Mouse (Mus musculus): ENCODE measurements at regions not wholly inside any gene's neighbourhood (a gene's known extent, or its start where the extent isn't known, plus 50 kb on each side); places are given as distances from the start of the nearest gene placed in this dataset.

- Histone ChIP-seq H3K4me1 (replicated peaks; ENCODE audit: control insufficient read depth, insufficient read depth, low read length) (no peaks in the 10 kb centered on the region), H3K27ac (ENCODE audit: low read depth, low read length) (no peak overlapping the region), H3K9me3 (ENCODE audit: control insufficient read depth, low read length) (no peaks in the 10 kb centered on the region), H3K27me3 (ENCODE audit: control insufficient read depth, insufficient read depth, low read length) (no peaks in the 10 kb centered on the region), H3K4me3 (ENCODE audit: low read depth, low read length) (no peak overlapping the region), H3K36me3 (ENCODE audit: control insufficient read depth, insufficient read depth, low read length) (no peaks in the 10 kb centered on the region), H3K9ac (ENCODE audit: low read depth, low read length) (no peak overlapping the region), H3K4me2 (replicated peaks; ENCODE audit: low read depth, low read length) (no peak overlapping the region)
- no peak for DNase-seq (ENCODE audit: low spot score)
- no peak for ATAC-seq (ENCODE audit: low FRiP score)
- 80% methylated on average over 9 of the region's 9 CpGs for WGBS
These were observed 373.8 kb downstream of the Wdr11 start for GRCm38 (mm10) chr7:129965281-129966051.

GRCm38 (mm10) chr7:129966771-129967170 is 375.1 kb downstream of the Wdr11 start:
- Histone ChIP-seq H3K4me1 (replicated peaks; ENCODE audit: control insufficient read depth, insufficient read depth, low read length) (no peaks in the 10 kb centered on the region), H3K4me3 (ENCODE audit: low read depth, low read length) (no peak overlapping the region), H3K4me2 (replicated peaks; ENCODE audit: low read depth, low read length) (no peak overlapping the region), H3K36me3 (ENCODE audit: control insufficient read depth, insufficient read depth, low read length) (no peaks in the 10 kb centered on the region), H3K9me3 (ENCODE audit: control insufficient read depth, low read length) (no peaks in the 10 kb centered on the region), H3K27ac (ENCODE audit: low read depth, low read length) (no peak overlapping the region), H3K9ac (ENCODE audit: low read depth, low read length) (no peak overlapping the region), H3K27me3 (ENCODE audit: control insufficient read depth, insufficient read depth, low read length) (no peaks in the 10 kb centered on the region)
- DNase-seq (ENCODE audit: low spot score), result no peak
- no peak for ATAC-seq (ENCODE audit: low FRiP score)
- WGBS, result 90% methylated on average over 2 of the region's 2 CpGs

- Histone ChIP-seq H3K27ac (ENCODE audit: low read depth, low read length) (no peak overlapping the region), H3K27me3 (ENCODE audit: control insufficient read depth, insufficient read depth, low read length) (no peaks in the 10 kb centered on the region), H3K4me3 (ENCODE audit: low read depth, low read length) (no peak overlapping the region), H3K4me2 (replicated peaks; ENCODE audit: low read depth, low read length) (no peak overlapping the region), H3K9ac (ENCODE audit: low read depth, low read length) (no peak overlapping the region), H3K36me3 (ENCODE audit: control insufficient read depth, insufficient read depth, low read length) (no peaks in the 10 kb centered on the region), H3K9me3 (ENCODE audit: control insufficient read depth, low read length) (no peaks in the 10 kb centered on the region), H3K4me1 (replicated peaks; ENCODE audit: control insufficient read depth, insufficient read depth, low read length) (no peaks in the 10 kb centered on the region)
- ATAC-seq (ENCODE audit: low FRiP score) (no peak), DNase-seq (ENCODE audit: low spot score) (no peak)
- WGBS, result 86% methylated on average over 1 of the region's 1 CpGs
These were observed 378.5 kb downstream of the Wdr11 start for GRCm38 (mm10) chr7:129970201-129970600.

- no peak overlapping the region for H3K27ac ChIP-seq (ENCODE audit: low read depth, low read length)
- DNase-seq (ENCODE audit: low spot score), result no peak
- no peaks in the 10 kb centered on the region for H3K4me1 ChIP-seq (replicated peaks; ENCODE audit: control insufficient read depth, insufficient read depth, low read length)
- H3K4me3 ChIP-seq (ENCODE audit: low read depth, low read length), result no peak overlapping the region
- H3K9ac ChIP-seq (ENCODE audit: low read depth, low read length), result no peak overlapping the region
- ATAC-seq (ENCODE audit: low FRiP score), result no peak
- no peaks in the 10 kb centered on the region for H3K9me3 ChIP-seq (ENCODE audit: control insufficient read depth, low read length)
- no peaks in the 10 kb centered on the region for H3K36me3 ChIP-seq (ENCODE audit: control insufficient read depth, insufficient read depth, low read length)
- 73% methylated on average over 9 of the region's 9 CpGs for WGBS
- no peak overlapping the region for H3K4me2 ChIP-seq (replicated peaks; ENCODE audit: low read depth, low read length)
- H3K27me3 ChIP-seq (ENCODE audit: control insufficient read depth, insufficient read depth, low read length), result no peaks in the 10 kb centered on the region
These were observed 382.5 kb downstream of the Wdr11 start for GRCm38 (mm10) chr7:129974206-129974605.

GRCm38 (mm10) chr7:129974837-129975236 is 383.2 kb downstream of the Wdr11 start:
- WGBS, result 80% methylated on average over 11 of the region's 11 CpGs
- H3K27me3 ChIP-seq (ENCODE audit: control insufficient read depth, insufficient read depth, low read length), result no peaks in the 10 kb centered on the region
- ATAC-seq (ENCODE audit: low FRiP score) (no peak), DNase-seq (ENCODE audit: low spot score) (no peak)
- H3K36me3 ChIP-seq (ENCODE audit: control insufficient read depth, insufficient read depth, low read length), result no peaks in the 10 kb centered on the region
- H3K9ac ChIP-seq (ENCODE audit: low read depth, low read length), result no peak overlapping the region
- no peaks in the 10 kb centered on the region for H3K9me3 ChIP-seq (ENCODE audit: control insufficient read depth, low read length)
- no peak overlapping the region for H3K4me2 ChIP-seq (replicated peaks; ENCODE audit: low read depth, low read length)
- H3K27ac ChIP-seq (ENCODE audit: low read depth, low read length), result no peak overlapping the region
- no peak overlapping the region for H3K4me3 ChIP-seq (ENCODE audit: low read depth, low read length)
- no peaks in the 10 kb centered on the region for H3K4me1 ChIP-seq (replicated peaks; ENCODE audit: control insufficient read depth, insufficient read depth, low read length)

GRCm38 (mm10) chr7:129975781-129976514 is 384.3 kb downstream of the Wdr11 start:
- WGBS, result 94% methylated on average over 21 of the region's 21 CpGs
- Histone ChIP-seq H3K9ac (ENCODE audit: low read depth, low read length) (no peak overlapping the region), H3K27ac (ENCODE audit: low read depth, low read length) (no peak overlapping the region), H3K4me2 (replicated peaks; ENCODE audit: low read depth, low read length) (no peak overlapping the region), H3K4me3 (ENCODE audit: low read depth, low read length) (no peak overlapping the region), H3K9me3 (ENCODE audit: control insufficient read depth, low read length) (no peaks in the 10 kb centered on the region), H3K27me3 (ENCODE audit: control insufficient read depth, insufficient read depth, low read length) (no peaks in the 10 kb centered on the region), H3K4me1 (replicated peaks; ENCODE audit: control insufficient read depth, insufficient read depth, low read length) (no peaks in the 10 kb centered on the region), H3K36me3 (ENCODE audit: control insufficient read depth, insufficient read depth, low read length) (no peaks in the 10 kb centered on the region)
- DNase-seq (ENCODE audit: low spot score) (no peak), ATAC-seq (ENCODE audit: low FRiP score) (no peak)

- H3K4me1 ChIP-seq (replicated peaks; ENCODE audit: control insufficient read depth, insufficient read depth, low read length), result 0 out of 2 replicates have a peak, but pooled peaks cover 2% of the 10 kb centered on the region
- H3K4me3 ChIP-seq (ENCODE audit: low read depth, low read length), result no peak overlapping the region
- 78% methylated on average over 5 of the region's 5 CpGs for WGBS
- no peak overlapping the region for H3K9ac ChIP-seq (ENCODE audit: low read depth, low read length)
- no peak overlapping the region for H3K27ac ChIP-seq (ENCODE audit: low read depth, low read length)
- DNase-seq (ENCODE audit: low spot score) (no peak), ATAC-seq (ENCODE audit: low FRiP score) (no peak)
- no peaks in the 10 kb centered on the region for H3K36me3 ChIP-seq (ENCODE audit: control insufficient read depth, insufficient read depth, low read length)
- no peak overlapping the region for H3K4me2 ChIP-seq (replicated peaks; ENCODE audit: low read depth, low read length)
- no peaks in the 10 kb centered on the region for H3K9me3 ChIP-seq (ENCODE audit: control insufficient read depth, low read length)
- no peaks in the 10 kb centered on the region for H3K27me3 ChIP-seq (ENCODE audit: control insufficient read depth, insufficient read depth, low read length)
These were observed 386.9 kb downstream of the Wdr11 start for GRCm38 (mm10) chr7:129978576-129978975.

GRCm38 (mm10) chr7:129979337-129979736 is 387.7 kb downstream of the Wdr11 start:
- Histone ChIP-seq H3K9me3 (ENCODE audit: control insufficient read depth, low read length) (no peaks in the 10 kb centered on the region), H3K4me3 (ENCODE audit: low read depth, low read length) (no peak overlapping the region), H3K27me3 (ENCODE audit: control insufficient read depth, insufficient read depth, low read length) (no peaks in the 10 kb centered on the region), H3K4me2 (replicated peaks; ENCODE audit: low read depth, low read length) (no peak overlapping the region), H3K36me3 (ENCODE audit: control insufficient read depth, insufficient read depth, low read length) (no peaks in the 10 kb centered on the region), H3K27ac (ENCODE audit: low read depth, low read length) (no peak overlapping the region), H3K9ac (ENCODE audit: low read depth, low read length) (no peak overlapping the region), H3K4me1 (replicated peaks; ENCODE audit: control insufficient read depth, insufficient read depth, low read length) (0 out of 2 replicates have a peak, but pooled peaks cover 2% of the 10 kb centered on the region)
- no peak for ATAC-seq (ENCODE audit: low FRiP score)
- DNase-seq (ENCODE audit: low spot score), result no peak
- 56% methylated on average over 6 of the region's 6 CpGs for WGBS

GRCm38 (mm10) chr7:129980501-129980900 is 388.8 kb downstream of the Wdr11 start:
- Histone ChIP-seq H3K27me3 (ENCODE audit: control insufficient read depth, insufficient read depth, low read length) (no peaks in the 10 kb centered on the region), H3K4me3 (ENCODE audit: low read depth, low read length) (no peak overlapping the region), H3K9ac (ENCODE audit: low read depth, low read length) (no peak overlapping the region), H3K4me1 (replicated peaks; ENCODE audit: control insufficient read depth, insufficient read depth, low read length) (0 out of 2 replicates have a peak, but pooled peaks cover 2% of the 10 kb centered on the region), H3K27ac (ENCODE audit: low read depth, low read length) (no peak overlapping the region), H3K9me3 (ENCODE audit: control insufficient read depth, low read length) (no peaks in the 10 kb centered on the region), H3K4me2 (replicated peaks; ENCODE audit: low read depth, low read length) (no peak overlapping the region), H3K36me3 (ENCODE audit: control insufficient read depth, insufficient read depth, low read length) (no peaks in the 10 kb centered on the region)
- 79% methylated on average over 1 of the region's 1 CpGs for WGBS
- DNase-seq (ENCODE audit: low spot score) (no peak), ATAC-seq (ENCODE audit: low FRiP score) (no peak)
